Mouse (Mus musculus) spleen, postnatal 4 days (tissue): ENCODE data around the gene Egln1.
A peak's percentile ranks its signal among the peaks of the same experiment; 100 is the strongest.

ENCODE experiments used
- DNase-seq, 2 experiments: peaks; one replicate each; pipeline ENCODE4 v3.0.0; 2022; ENCODE audit warnings: low spot score in 2 of 2

Gene Egln1

DNA sequence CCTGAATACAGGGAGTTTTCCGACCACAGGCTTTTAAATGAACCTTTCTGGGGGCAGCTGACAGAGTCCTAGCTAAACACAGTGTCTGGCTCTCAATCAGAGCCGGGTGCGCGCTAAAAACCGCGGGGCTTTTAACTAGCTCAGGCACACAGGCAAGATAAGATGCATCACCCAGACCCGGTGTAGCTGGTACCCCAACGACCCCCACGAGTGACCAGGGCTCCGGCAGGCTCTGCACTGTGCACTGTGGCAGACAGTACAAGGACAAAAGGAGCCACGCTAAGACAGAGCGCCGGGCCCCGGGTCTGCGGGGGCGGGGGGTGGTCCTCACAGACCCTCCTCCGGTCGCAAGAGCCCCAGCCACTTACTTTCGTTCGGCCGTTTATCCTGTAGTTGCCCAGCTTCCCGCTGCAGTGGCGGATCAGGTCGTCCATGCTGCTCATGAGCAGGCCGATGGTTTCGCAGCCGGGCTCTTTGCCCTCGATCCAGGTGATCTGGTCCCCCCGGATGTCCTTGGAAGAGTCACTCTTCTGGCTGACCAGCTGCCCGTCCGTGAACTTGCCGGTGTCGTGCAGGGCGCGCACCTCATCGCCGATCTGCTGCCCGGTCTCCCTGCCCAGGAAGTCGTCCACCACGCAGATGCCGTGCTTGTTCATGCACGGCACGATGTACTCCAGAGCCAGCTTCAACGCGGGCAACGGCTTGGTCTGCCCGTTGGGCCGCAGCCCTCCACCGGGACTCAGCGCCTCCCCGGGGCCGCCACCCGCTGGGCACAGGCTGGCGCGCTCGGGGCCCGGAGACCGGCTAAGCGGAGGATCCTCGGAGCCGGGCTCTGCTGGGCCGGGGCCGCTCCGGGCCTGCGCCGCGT is 1.0 kb downstream of the Egln1 start:
- peak; percentile 49 to 76 for DNase-seq

DNA sequence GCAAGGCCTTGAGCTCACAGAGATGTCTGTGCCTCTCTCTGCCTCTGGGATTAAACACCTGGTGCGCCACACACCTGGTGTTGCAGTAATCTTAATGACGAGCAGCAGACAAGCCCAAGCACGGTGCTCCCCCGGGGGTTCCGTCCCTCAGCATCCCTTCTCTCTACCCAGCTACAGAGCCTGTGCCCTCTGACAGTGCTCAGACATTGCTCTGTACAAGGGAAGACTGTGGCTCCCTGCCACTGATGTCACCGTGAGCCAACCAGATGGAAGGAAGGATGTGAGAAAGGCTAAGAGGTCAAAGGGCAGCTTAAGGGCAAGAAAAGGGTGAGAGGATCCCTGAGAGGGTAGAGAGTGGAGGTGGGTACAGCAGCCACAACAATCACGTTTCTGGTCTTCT is 4.7 kb downstream of the Egln1 start:
- DNase-seq, result no peak

DNA sequence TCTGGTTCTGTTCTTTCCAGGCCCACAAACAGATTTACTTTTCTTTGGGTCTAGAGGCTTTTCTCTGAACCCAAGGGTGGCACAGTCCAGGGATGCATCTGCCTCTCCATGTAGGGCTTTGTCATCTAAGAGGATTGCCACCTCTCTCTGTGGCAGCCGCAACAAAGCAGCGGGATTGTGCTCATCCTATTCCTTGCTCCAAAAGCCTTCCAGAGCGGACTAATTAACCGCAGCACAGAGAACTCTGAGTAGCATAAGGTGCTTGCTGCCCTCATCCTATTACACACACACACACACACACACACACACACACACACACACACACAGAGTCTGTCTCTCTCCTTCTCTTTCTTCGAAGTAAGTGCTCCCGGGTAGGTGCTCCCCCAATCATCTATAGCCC is 5.3 kb downstream of the Egln1 start:
- DNase-seq, result no peak

DNA sequence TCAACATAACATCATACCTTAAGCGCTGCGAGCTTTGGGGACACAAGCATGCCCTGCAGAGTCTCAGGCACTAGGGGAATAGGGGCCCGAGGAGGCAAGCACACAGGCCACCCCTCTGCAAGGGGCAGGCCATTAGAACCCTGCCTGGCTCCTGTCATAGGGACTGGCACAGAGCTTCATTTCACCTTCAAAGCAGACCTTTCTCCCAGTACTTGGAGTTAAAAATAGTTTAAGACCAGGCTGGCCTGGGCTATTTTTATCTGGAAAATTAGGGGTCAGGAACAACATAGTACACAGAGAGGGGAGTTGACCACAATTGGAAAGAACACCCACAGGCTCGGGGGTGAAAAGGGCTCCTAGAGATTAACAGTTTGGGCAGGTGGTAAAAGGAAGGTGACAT is 11.8 kb downstream of the Egln1 start:
- DNase-seq, result no peak

DNA sequence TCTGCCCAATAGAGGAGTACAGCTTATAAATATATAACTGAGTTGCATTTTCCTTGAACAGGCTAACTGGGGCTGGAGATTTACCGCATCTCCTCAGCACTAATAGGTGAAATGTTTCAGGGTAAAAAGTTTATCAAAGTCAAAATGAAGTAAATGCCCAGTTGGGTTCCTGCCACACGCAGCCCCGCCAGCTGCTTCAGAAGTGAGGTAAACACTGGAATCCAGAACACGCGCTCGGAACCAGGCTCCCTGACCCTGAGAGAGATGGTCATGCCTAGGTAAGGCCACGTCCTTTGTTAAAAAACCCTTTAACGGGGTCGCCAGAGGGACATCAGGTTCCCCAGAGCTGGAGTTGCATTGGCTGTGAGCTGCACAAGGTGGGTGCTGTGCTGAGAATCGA is 12.4 kb downstream of the Egln1 start:
- DNase-seq, result no peak

DNA sequence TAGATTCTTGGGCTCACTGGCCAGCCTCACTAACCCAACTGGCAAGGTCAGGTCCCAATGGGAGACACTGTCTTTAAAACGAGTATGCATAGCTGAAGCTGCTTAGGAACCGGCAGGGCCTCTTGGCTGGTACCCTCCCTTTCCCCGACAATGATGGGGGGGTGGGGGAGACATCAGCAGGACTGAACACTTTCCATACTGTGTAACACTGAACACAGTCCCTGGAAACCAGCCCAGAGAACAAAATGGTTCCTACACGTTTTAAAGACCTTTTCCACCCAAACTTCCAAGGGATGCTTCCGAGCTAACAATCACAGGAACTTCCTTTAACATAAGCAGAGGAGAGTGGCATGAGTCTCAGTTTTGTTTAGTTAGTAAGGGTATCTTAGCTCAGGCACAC is 14.0 kb downstream of the Egln1 start:
- no peak for DNase-seq

DNA sequence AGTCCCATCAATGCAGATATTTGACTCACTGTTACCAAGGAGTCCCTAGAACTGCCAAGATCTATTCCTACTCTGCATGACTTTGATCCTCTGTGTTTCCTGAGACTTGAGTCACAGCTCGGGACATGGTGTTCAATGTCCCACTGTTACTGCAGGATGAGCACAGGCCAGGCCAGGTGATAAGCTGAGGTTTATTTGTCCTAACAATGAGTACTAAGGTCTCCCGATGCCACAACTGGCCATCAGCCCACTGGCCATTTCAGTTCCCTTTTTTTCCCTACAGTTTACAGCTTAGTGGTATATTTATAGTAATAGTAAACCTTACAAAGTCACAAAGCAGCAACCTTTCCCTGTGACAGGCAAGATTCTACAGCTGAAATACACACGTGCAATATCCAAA is 16.7 kb downstream of the Egln1 start:
- DNase-seq, result no peak

DNA sequence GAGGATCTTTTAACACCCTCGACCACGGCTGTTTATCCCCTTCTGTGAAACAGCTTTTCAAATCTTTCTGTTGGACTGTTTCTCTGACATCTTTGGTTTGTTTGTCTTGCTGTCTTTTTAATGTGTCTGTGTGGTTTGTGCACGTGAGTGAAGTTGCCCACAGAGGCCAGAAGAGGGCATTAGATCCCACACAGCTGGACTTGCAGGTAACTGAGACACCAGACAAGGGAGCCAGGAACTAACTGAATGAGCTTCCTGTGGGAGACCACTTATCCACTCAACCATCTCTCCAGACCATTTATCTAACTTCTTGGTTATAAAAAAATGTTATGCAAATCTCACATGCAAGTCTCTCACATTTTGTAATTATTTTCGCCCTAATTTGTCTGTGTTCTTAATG is 18.5 kb downstream of the Egln1 start:
- no peak for DNase-seq

DNA sequence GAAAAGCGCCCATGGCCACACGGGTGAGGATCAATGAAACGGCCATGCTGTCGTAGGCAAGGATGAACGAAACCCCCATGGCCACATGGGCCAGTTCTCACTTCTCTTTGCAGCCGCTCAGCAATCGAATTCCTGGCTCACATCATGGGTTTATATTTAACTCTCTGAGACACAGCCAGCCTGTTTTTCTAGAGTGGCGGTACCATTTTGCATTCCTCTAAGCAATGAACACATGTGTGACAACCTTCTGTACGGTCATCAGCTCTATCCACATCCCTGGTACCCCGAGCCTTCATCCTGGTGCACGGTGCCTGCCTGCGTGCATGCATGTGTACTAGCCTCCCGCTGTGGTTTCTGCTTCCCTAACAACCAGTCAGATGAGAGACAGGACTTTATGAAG is 19.0 kb downstream of the Egln1 start:
- DNase-seq, result no peak

DNA sequence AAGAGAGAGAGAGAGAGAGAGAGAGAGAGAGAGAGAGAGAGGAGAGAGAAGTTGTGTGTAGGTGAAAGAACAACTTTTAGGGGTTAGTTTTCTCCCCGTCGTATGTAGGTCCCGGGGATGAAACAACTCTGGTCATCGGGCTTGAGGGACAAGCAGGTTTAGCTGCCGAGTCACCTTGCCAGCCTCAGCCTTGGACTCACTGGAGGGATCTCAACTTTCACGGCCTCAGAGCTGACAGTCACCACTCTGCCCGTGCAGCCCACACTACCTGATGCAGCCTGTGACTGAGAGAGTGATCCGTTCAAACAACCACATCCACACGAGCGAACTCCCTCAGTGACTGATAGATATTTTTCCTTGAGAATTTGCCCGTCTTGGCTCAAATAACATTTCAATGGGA is 20.1 kb downstream of the Egln1 start:
- DNase-seq, result no peak

DNA sequence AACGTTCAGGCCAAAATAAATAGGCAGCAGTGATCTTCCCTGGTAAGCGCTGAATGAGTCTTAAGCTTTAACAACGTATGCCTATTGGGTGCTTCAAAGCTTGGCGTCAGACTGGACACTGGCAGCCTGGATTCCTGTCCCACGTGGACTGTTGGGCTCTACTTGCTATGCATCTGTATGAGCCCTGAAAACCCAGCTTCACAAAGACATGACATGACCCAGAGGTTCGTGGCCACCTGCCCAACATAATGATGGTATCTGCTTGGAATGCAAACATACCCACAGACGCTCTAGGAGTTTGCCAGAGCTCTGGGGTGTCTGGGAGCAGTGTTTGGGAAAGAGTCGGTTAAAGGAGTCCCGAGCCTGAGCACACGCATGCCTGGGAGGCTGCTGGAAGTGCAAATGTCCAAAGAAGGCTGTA is 22.8 kb downstream of the Egln1 start:
- no peak for DNase-seq

DNA sequence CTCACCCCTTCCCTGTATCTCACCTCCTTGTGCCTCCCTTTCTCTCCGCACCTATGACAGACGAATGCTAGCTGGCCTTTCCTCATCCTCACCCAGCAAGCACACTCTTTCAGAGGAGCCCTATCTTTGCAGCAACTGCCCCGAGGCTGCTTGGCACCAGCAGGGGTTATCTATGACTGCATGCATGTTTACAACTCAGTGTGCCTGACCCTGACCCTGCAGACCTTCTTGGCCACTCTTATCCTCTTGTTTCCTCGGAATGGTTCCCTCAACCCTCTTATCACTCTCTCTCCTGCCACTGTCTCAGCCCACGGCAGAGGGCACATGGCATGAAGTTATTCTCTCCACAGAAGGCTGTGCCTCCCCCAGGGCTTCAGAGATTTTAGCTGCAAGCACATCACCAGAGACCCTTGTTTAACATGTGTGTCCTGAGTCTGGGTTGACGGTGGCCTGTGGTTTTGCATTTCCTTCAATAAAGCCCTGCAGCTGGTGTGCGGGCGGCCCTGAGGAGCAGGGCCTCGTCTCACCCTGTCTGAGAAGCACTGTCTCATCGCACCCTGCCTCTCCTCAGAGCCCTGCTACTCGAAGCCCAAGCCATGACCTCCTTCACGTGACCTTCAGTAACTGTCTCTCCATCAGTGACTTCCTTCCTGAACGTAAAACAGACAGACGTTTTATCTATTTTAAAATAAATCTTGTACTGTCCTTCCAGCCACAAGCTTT is 23.4 kb downstream of the Egln1 start:
- DNase-seq, result no peak

DNA sequence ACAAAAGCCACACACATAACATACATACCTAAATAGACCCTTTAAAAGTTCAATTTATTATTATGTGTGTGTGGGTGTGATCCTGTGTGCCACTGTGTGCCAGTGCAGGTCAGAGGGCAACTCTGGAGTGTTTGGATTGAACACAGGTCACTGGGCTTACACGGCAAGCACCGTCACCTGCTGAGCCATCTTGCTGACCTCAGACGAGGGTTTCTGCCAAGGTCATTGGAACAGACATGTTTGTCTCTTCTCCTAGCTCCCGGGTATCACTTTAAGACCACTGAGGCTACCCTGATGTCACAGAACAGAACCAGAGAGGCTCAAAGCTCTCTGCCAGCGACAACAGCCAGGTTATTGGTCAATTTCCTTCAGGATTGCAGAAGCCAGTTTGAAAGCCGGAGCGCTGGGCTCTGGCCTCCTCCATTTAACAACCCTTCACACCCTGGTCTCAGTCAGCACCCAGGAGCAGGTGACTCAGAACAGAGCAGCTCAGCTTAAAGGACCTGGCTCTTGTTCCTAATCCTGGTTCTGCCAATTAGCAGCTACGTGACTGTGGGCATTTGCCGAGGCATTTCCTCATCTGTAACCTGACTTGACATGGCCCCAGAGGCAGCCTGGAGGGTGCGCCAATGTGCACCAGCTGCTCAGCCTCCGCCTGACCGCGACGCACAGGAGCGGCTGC is 25.0 kb downstream of the Egln1 start:
- DNase-seq, result no peak

DNA sequence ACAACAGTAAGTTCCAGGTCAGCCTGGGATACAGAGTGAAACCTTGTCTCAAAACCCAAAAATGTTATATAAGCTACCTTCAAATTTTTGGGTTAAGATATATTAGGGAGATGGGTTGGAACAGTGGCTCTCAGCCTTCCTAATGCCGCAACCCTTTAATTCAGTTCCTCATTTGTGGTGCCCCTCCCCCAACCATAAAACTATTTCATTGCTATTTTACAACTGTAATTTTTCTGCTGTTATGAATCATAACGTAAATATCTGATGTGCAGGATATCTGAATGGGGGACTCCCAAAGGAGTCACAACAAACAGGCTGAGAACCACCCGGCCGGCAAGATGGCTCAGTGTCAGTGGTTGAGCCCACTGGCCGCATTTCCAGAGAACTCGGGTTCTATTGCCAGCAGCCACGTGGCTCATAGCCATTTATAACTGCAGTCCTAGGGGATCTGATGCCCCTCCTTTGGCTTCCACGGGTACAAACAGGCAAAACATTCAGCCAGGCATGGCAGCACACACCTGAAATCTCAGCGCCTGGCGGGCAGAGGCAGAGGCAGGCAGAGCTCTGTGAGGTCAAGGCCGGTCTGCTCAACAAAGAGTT is 26.5 kb downstream of the Egln1 start:
- DNase-seq, result no peak

DNA sequence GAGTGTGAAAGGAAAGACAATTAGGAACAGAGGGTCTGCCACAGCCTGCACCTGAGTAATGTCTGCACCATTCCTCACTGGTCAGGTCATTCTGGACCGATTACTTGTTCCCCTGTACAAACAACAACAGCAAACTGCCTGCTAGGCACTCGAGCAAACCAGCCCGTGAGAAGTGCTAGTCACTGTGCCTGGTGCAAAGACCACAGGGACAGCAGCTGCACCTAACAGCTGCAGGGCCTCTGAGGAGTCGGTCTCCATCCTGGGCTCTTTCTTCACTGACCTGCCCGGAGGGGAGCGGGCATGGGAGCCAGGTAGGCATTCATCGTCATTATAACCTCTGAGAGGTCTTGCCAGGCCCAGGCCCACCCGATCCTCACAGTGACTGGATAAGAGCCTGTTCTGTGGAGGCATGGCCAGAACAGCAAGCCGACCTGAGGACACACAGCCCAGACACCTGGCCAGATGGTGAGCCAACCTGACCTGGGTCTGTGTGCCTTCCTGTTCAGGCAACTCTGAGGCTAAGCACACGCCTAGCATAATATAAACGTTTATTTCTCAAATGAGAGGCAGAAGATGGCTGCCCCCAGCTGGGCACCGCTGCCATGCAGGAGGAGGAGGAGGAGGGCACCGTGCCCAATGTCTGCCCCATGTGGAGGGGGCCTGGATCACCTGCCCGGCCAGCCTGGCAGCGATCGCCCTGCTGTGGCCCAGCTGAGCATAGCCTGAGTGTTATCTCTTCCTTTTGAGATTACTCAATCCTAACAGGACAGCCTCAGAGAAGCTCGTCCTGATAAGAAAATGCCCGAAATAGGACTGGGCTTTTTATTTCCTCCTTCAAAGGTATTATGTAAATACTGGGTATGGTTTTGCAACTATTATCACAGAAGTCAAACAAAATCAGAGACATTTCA is 27.5 kb downstream of the Egln1 start:
- no peak for DNase-seq

DNA sequence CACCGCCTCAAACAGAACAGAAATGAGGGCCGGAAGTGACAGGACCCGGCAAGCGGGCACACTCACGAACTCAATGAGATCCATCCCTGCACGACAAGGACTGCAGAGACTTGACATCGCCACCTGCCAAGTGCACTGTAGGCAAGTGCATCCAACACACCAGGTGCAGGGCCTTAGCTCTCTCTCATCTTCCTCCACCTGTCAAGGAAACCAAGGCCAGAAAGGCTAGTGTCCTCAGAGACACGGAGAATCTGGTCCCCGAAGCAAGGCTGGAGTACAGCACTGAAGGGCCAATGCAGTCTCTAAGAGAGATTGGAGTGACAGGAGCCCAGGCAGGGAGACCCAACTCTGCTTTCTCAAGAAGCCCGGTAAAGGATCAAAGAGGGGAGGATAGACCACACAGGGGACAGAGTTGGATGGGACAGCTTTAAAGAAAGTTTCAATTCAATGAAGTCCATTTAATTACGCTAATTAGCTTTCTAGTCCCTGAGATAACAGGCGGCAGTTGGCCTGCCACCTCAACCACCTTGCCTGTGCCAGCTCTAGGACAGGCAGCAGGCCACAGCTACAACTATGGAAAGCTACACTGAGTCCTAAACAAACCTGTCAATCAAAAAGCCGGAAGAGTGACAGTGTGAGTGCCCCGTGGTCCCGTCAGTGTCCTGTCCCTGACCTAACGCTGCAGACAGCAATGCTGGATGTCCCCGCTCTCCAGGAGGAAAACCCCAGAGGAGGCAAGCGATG is 31.2 kb downstream of the Egln1 start:
- DNase-seq, result no peak

DNA sequence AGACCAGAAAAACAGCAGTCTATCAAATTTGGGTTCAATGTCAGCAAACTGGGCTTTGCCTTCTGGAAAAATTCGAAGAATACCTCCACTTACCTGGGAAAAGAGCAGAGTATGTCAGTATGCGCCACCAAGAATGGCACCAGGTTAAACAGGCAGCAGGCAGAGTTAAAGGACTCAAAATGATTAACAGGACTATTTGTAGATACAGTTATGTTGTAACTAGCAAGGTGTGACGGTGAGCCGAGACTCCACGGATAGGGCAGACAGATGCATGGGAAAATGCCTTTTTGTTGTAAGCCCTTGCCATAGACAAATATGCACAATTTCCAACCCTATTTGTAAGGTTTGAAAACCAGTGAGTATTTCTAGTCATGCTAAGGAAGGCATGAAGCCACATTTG is 35.1 kb downstream of the Egln1 start:
- DNase-seq, result no peak

DNA sequence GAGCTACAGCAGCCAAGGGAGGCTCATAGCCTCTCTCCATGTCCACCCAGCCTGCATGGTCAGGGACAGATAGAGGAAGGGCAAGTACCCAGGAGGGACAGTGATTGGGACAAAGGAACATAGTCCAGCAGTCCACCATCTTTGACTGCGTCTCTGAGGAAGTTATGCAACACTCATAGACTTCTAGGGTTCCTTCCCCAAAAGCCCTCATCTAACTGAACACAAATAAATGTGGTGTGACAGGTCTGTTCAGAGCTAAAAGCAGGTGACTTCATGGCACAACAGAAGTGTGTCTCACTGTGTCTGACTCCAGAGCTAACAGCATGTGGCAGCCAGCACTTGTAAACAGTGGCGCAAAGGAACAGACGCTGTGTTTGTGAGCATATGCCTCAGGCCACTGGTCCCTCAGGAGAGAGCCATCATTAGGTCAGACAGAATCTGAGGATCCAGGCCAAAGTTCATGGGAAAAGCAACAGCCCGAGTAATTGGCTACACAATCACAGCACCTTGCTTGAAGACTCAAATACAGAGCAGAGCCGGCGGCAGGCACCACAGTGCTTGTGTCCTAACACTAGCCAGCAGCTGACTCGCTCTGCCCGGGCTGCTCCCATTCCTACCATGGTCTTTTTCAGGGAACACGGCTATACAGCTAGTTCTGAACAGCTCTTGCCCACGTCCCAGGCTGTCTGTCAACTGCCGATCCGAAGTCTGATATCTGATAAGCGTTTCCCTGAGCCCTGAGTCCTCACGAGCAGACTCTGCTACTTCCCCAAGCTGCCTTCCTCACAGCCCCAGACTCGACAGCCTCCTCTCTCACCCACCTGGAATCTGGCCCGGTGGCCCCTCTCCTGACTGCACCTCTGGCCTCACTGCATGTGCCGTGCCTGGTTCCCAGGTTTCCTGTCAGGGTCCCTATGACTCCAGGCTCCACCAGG is 36.9 kb downstream of the Egln1 start:
- DNase-seq, result no peak

DNA sequence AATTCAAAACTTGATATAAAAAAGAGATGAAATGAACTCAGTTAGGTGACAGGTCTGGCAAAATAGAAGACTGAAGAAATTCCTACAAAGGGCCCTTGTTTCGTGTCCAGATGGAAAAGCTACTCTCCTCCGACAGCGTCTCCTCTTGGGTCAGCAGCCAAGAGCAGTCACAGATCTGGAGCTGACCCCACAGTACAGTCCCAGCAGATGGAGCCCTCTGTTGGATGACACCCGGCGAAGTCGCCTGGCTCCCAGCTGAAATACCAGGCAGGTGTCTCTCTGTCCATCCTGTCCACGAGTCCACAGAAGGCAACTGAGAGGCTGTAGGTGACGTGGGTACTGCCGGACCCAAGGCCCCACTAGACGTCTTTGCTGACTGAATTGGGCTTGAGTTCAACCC is 38.8 kb downstream of the Egln1 start:
- DNase-seq, result no peak
